Comparison of ENCODE assay signal across 27 mouse cellular contexts in the genomic region with DNA sequence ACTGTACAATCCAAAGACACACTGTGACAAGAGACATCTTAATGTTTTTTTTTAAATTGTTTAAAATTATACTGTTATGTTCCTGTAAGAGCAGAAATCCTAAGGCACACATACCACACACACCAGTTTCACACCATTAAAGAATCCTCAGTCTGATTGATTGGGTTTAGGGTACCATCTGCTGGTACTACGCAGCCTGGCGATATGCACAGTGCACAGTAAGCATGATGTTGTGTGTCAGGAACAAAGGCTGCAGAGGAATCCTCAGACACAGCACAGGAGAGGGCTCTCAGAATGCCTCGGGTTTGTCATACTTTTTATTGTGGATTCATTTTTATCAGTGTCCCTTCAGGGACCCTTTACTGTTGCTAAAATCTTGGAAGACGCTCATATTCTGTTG. TPM values are rescaled to one million over a fixed set of nuclear protein-coding genes. Genes with fewer than 3 reads are reported as not detected.
DNase-seq lines count a peak whose midpoint lies in the region; ATAC-seq and TF ChIP-seq lines count a peak whose summit lies in the region.
"Had no signal": no experiment of that assay in that cellular context is flagged by ENCODE, and none has a peak within 500 bp of the region (broad histone marks: within the 10 kb centered on the region; RNA-seq: fewer than 3 reads in every experiment).

No protein-coding gene starts in this region.

- H3K4me2 ChIP-seq in forebrain, embryonic 16.5 days (ENCODE audit: low read length): no peak overlapping the region
- no peak overlapping the region for H3K4me2 ChIP-seq in forebrain, embryonic 11.5 days (ENCODE audit: low read depth, low read length, severe bottlenecking)
- no peak overlapping the region for H3K4me2 ChIP-seq in lung, postnatal 0 days (replicated peaks; ENCODE audit: low read depth, low read length)
- H3K4me2 ChIP-seq: embryonic facial prominence, embryonic 12.5 days; embryonic facial prominence, embryonic 15.5 days; heart, embryonic 13.5 days; hindbrain, embryonic 15.5 days; intestine, embryonic 15.5 days had no signal

- H3K9me3 ChIP-seq in forebrain, embryonic 16.5 days (ENCODE audit: control insufficient read depth, low read length): no peaks in the 10 kb centered on the region
- no peaks in the 10 kb centered on the region for H3K9me3 ChIP-seq in forebrain, embryonic 11.5 days (ENCODE audit: control insufficient read depth, low read length)
- no peaks in the 10 kb centered on the region for H3K9me3 ChIP-seq in lung, postnatal 0 days (ENCODE audit: low read length)
- H3K9me3 ChIP-seq: embryonic facial prominence, embryonic 12.5 days; embryonic facial prominence, embryonic 15.5 days; heart, embryonic 10.5 days; heart, embryonic 13.5 days; hindbrain, embryonic 15.5 days; intestine, embryonic 15.5 days had no signal

- no peaks in the 10 kb centered on the region for H3K36me3 ChIP-seq in forebrain, embryonic 16.5 days (ENCODE audit: control insufficient read depth, insufficient read depth)
- H3K36me3 ChIP-seq in forebrain, embryonic 11.5 days (ENCODE audit: control insufficient read depth, insufficient read depth, low read length): no peaks in the 10 kb centered on the region
- no peaks in the 10 kb centered on the region for H3K36me3 ChIP-seq in lung, postnatal 0 days (ENCODE audit: insufficient read depth, low read length)
- H3K36me3 ChIP-seq: embryonic facial prominence, embryonic 12.5 days; embryonic facial prominence, embryonic 15.5 days; heart, embryonic 10.5 days; heart, embryonic 13.5 days; hindbrain, embryonic 15.5 days; intestine, embryonic 15.5 days had no signal

- DNase-seq in forebrain, embryonic 11.5 days (ENCODE audit: low spot score): no peak
- no peak for DNase-seq in lung, postnatal 0 days (ENCODE audit: low spot score)
- no peak for DNase-seq in lung, postnatal 10 days
- DNase-seq in brain, embryonic 14.5 days (ENCODE audit: low read depth): peak; percentile 41
- DNase-seq in embryo, embryonic 9.5 days (ENCODE audit: extremely low spot score): no peak
- DNase-seq: adrenal gland, adult 2 months; adrenal gland, postnatal 14 days; cerebellum, adult 18-20 months; cerebellum, adult 9-10 months; cerebellum, postnatal 14 days; gastrocnemius, postnatal 10 days; gastrocnemius, postnatal 36 days; heart, adult 2 months; heart, postnatal 14 days; heart, postnatal 4 days; kidney, adult 11 months had no signal

- H3K9ac ChIP-seq in forebrain, embryonic 16.5 days (replicated peaks; ENCODE audit: low read depth, low read length): no peak overlapping the region
- no peak overlapping the region for H3K9ac ChIP-seq in forebrain, embryonic 11.5 days (ENCODE audit: low read length)
- H3K9ac ChIP-seq in lung, postnatal 0 days (replicated peaks; ENCODE audit: low read depth): no peak overlapping the region
- H3K9ac ChIP-seq: embryonic facial prominence, embryonic 12.5 days; embryonic facial prominence, embryonic 15.5 days; heart, embryonic 13.5 days; hindbrain, embryonic 15.5 days; intestine, embryonic 15.5 days had no signal

- TF ChIP-seq CTCF in lung, postnatal 0 days (IDR thresholded peaks at IDR 0.05): 0 out of 2 replicates have a peak, but pooled peaks have one; percentile 2
- TF ChIP-seq CTCF in brain, embryonic 14.5 days (IDR thresholded peaks at IDR 0.05; ENCODE audit: borderline replicate concordance, extremely low read depth, insufficient read depth, insufficient read length): no peak

- TF ChIP-seq POLR2A in brain, embryonic 14.5 days (IDR thresholded peaks at IDR 0.05; ENCODE audit: borderline replicate concordance, extremely low read depth, insufficient read depth, insufficient read length, poor library complexity, severe bottlenecking): no peak

- no peak overlapping the region for H3K4me3 ChIP-seq in forebrain, embryonic 16.5 days (replicated peaks; ENCODE audit: low read length)
- no peak overlapping the region for H3K4me3 ChIP-seq in forebrain, embryonic 11.5 days (ENCODE audit: low read depth, low read length)
- no peak overlapping the region for H3K4me3 ChIP-seq in lung, postnatal 0 days (ENCODE audit: low read depth, low read length)
- H3K4me3 ChIP-seq: embryonic facial prominence, embryonic 12.5 days; embryonic facial prominence, embryonic 15.5 days; heart, adult 2 months; heart, embryonic 10.5 days; heart, embryonic 13.5 days; hindbrain, embryonic 15.5 days; intestine, embryonic 15.5 days had no signal

- H3K27me3 ChIP-seq in forebrain, embryonic 16.5 days (replicated peaks; ENCODE audit: control insufficient read depth, insufficient read depth, low read length): no peaks in the 10 kb centered on the region
- H3K27me3 ChIP-seq in forebrain, embryonic 11.5 days (ENCODE audit: control insufficient read depth, insufficient read depth, low read length): no peaks in the 10 kb centered on the region
- no peaks in the 10 kb centered on the region for H3K27me3 ChIP-seq in lung, postnatal 0 days (replicated peaks; ENCODE audit: insufficient read depth, low read length)
- H3K27me3 ChIP-seq: embryonic facial prominence, embryonic 12.5 days; embryonic facial prominence, embryonic 15.5 days; heart, embryonic 13.5 days; hindbrain, embryonic 15.5 days; intestine, embryonic 15.5 days had no signal

- peak; percentile 62; the same call in 1 of the 2 replicates for ATAC-seq in forebrain, embryonic 16.5 days
- ATAC-seq in forebrain, embryonic 11.5 days (replicated peaks; ENCODE audit: low FRiP score): no peak
- ATAC-seq in lung, postnatal 0 days: no peak
- ATAC-seq: CD4-positive, CD25-positive, alpha-beta regulatory T cell, adult 4 months; intestine, embryonic 15.5 days had no signal

- no peak for TF ChIP-seq EP300 in lung, postnatal 0 days (IDR thresholded peaks at IDR 0.05)

- H3K4me1 ChIP-seq in forebrain, embryonic 16.5 days (replicated peaks; ENCODE audit: control insufficient read depth, insufficient read depth, low read length): no peaks in the 10 kb centered on the region
- H3K4me1 ChIP-seq in forebrain, embryonic 11.5 days (replicated peaks; ENCODE audit: control insufficient read depth, insufficient read depth, low read length): no peaks in the 10 kb centered on the region
- H3K4me1 ChIP-seq in lung, postnatal 0 days (ENCODE audit: insufficient read depth, low read depth, low read length): no peaks in the 10 kb centered on the region
- H3K4me1 ChIP-seq: embryonic facial prominence, embryonic 12.5 days; embryonic facial prominence, embryonic 15.5 days; heart, embryonic 10.5 days; heart, embryonic 13.5 days; hindbrain, embryonic 15.5 days; intestine, embryonic 15.5 days had no signal

- WGBS in forebrain, embryonic 16.5 days: 72% methylated on average over 4 of the region's 4 CpGs
- WGBS in forebrain, embryonic 11.5 days: 90% methylated on average over 4 of the region's 4 CpGs
- 64% methylated on average over 4 of the region's 4 CpGs for WGBS in lung, postnatal 0 days

- H3K27ac ChIP-seq in forebrain, embryonic 16.5 days (ENCODE audit: low read length): no peak overlapping the region
- H3K27ac ChIP-seq in forebrain, embryonic 11.5 days (ENCODE audit: low read depth, low read length): no peak overlapping the region
- H3K27ac ChIP-seq in lung, postnatal 0 days (ENCODE audit: low read length): no peak overlapping the region
- H3K27ac ChIP-seq: embryonic facial prominence, embryonic 12.5 days; embryonic facial prominence, embryonic 15.5 days; heart, adult 2 months; heart, embryonic 10.5 days; heart, embryonic 13.5 days; hindbrain, embryonic 15.5 days; intestine, embryonic 15.5 days had no signal

RNA-seq across cellular contexts. Expression of a gene that starts 12.5 kb away (rescaled TPM):
- not detected in 2 replicates for polyA plus RNA-seq in forebrain, embryonic 16.5 days (2015; fragmentation: Nextera tagmentation; extraction: Ambion mirVana)
- not detected in 2 replicates for polyA plus RNA-seq in forebrain, embryonic 11.5 days (2014; fragmentation: Nextera tagmentation; extraction: Ambion mirVana)
- polyA plus RNA-seq in lung, postnatal 0 days (2015; fragmentation: Nextera tagmentation; extraction: Ambion mirVana): not detected in 2 replicates
- polyA plus RNA-seq in brain, embryonic 14.5 days (2012; rRNA removed): 0.09 TPM in 1 of 2 replicates, not detected in the other
- polyA plus RNA-seq: adrenal gland, adult 2 months; C2C12; CD4-positive, CD25-positive, alpha-beta regulatory T cell, adult 4 months; embryonic facial prominence, embryonic 12.5 days; embryonic facial prominence, embryonic 15.5 days; heart, adult 2 months; heart, embryonic 10.5 days; heart, embryonic 16.5 days; hindbrain, embryonic 11.5 days; hindbrain, embryonic 15.5 days had no signal

RNA-seq across cellular contexts. Expression of a gene that starts 20.3 kb away (rescaled TPM):
- polyA plus RNA-seq in forebrain, embryonic 16.5 days (2015; fragmentation: Nextera tagmentation; extraction: Ambion mirVana): 0.06 TPM in 1 of 2 replicates, not detected in the other
- not detected in 2 replicates for polyA plus RNA-seq in forebrain, embryonic 11.5 days (2014; fragmentation: Nextera tagmentation; extraction: Ambion mirVana)
- polyA plus RNA-seq in lung, postnatal 0 days (2015; fragmentation: Nextera tagmentation; extraction: Ambion mirVana): 0.15 and 0.25 TPM in 2 replicates
- 0.03 TPM in 2 replicates for polyA plus RNA-seq in brain, embryonic 14.5 days (2012; rRNA removed)
- polyA plus RNA-seq: C2C12; heart, embryonic 10.5 days; heart, embryonic 13.5 days; heart, embryonic 16.5 days; hindbrain, embryonic 11.5 days had no signal

RNA-seq across cellular contexts. Expression of a gene that starts 33.9 kb away (rescaled TPM):
- polyA plus RNA-seq in forebrain, embryonic 16.5 days (2015; fragmentation: Nextera tagmentation; extraction: Ambion mirVana): not detected in 2 replicates
- polyA plus RNA-seq in forebrain, embryonic 11.5 days (2014; fragmentation: Nextera tagmentation; extraction: Ambion mirVana): not detected in 2 replicates
- polyA plus RNA-seq in lung, postnatal 0 days (2015; fragmentation: Nextera tagmentation; extraction: Ambion mirVana): 0.05 and 0.12 TPM in 2 replicates
- polyA plus RNA-seq in brain, embryonic 14.5 days (2012; rRNA removed): not detected in 2 replicates
- polyA plus RNA-seq: adrenal gland, adult 2 months; C2C12; CD4-positive, CD25-positive, alpha-beta regulatory T cell, adult 4 months; embryonic facial prominence, embryonic 12.5 days; heart, adult 2 months; heart, embryonic 10.5 days; hindbrain, embryonic 11.5 days; hindbrain, embryonic 15.5 days had no signal

RNA-seq across cellular contexts. Expression of a gene that starts 58.7 kb away (rescaled TPM):
- polyA plus RNA-seq in forebrain, embryonic 16.5 days (2015; fragmentation: Nextera tagmentation; extraction: Ambion mirVana): 0.85 and 0.94 TPM in 2 replicates
- polyA plus RNA-seq in forebrain, embryonic 11.5 days (2014; fragmentation: Nextera tagmentation; extraction: Ambion mirVana): 0.69 and 1.6 TPM in 2 replicates
- polyA plus RNA-seq in lung, postnatal 0 days (2015; fragmentation: Nextera tagmentation; extraction: Ambion mirVana): 13.2 and 13.6 TPM in 2 replicates
- polyA plus RNA-seq in brain, embryonic 14.5 days (2012; rRNA removed): 0.82 and 1.3 TPM in 2 replicates
